Comparison of ENCODE assay signal across 8 mouse cellular contexts in genomic region chrX:13347027-13347840, GRCm38 (mm10).
DNase-seq lines count a peak whose midpoint lies in the region; ATAC-seq and TF ChIP-seq lines count a peak whose summit lies in the region.

No protein-coding gene starts in this region.

- peak; percentile 91 for ATAC-seq in forebrain, embryonic 11.5 days (replicated peaks; ENCODE audit: low FRiP score)
- ATAC-seq in heart, embryonic 16.5 days (replicated peaks; ENCODE audit: extremely low read depth, insufficient read depth, low FRiP score) = peak; percentile 89
- ATAC-seq in liver, embryonic 15.5 days (ENCODE audit: insufficient read depth) = peak; percentile 79
- ATAC-seq in neural tube, embryonic 11.5 days (ENCODE audit: insufficient read depth, low FRiP score, low TSS enrichment) = peak; percentile 90
- ATAC-seq in stomach, postnatal 0 days (ENCODE audit: low FRiP score, low TSS enrichment) = peak; percentile 87

- WGBS in forebrain, embryonic 11.5 days = 9% methylated on average over 27 of the region's 27 CpGs
- WGBS in heart, embryonic 16.5 days = 8% methylated on average over 27 of the region's 27 CpGs
- 7% methylated on average over 27 of the region's 27 CpGs for WGBS in liver, embryonic 15.5 days (ENCODE audit: insufficient replicate concordance)
- WGBS in neural tube, embryonic 11.5 days = 9% methylated on average over 25 of the region's 27 CpGs
- 4% methylated on average over 27 of the region's 27 CpGs for WGBS in stomach, postnatal 0 days

- H3K4me2 ChIP-seq in forebrain, embryonic 11.5 days (ENCODE audit: low read depth, low read length, severe bottlenecking) = peak overlapping the region; percentile 46
- peak overlapping the region; percentile 56 for H3K4me2 ChIP-seq in heart, embryonic 16.5 days (ENCODE audit: low read depth, low read length)
- H3K4me2 ChIP-seq in liver, embryonic 15.5 days = peak overlapping the region; percentile 63
- H3K4me2 ChIP-seq in neural tube, embryonic 11.5 days (ENCODE audit: low read depth) = peak overlapping the region; percentile 51
- H3K4me2 ChIP-seq in stomach, postnatal 0 days (replicated peaks; ENCODE audit: low read depth) = peak overlapping the region; percentile 58

- no peaks in the 10 kb centered on the region for H3K9me3 ChIP-seq in forebrain, embryonic 11.5 days (ENCODE audit: control insufficient read depth, low read length)
- no peaks in the 10 kb centered on the region for H3K9me3 ChIP-seq in heart, embryonic 16.5 days (replicated peaks; ENCODE audit: control insufficient read depth, low read length)
- no peaks in the 10 kb centered on the region for H3K9me3 ChIP-seq in liver, embryonic 15.5 days (replicated peaks)
- H3K9me3 ChIP-seq in neural tube, embryonic 11.5 days (ENCODE audit: control insufficient read depth, low read length) = no peaks in the 10 kb centered on the region
- no peaks in the 10 kb centered on the region for H3K9me3 ChIP-seq in stomach, postnatal 0 days (ENCODE audit: control insufficient read depth, low read length)

- H3K9ac ChIP-seq in forebrain, embryonic 11.5 days (ENCODE audit: low read length) = peak overlapping the region; percentile 50; the same call in 1 of the 2 replicates
- peak overlapping the region; percentile 68 for H3K9ac ChIP-seq in heart, embryonic 16.5 days (ENCODE audit: low read length)
- H3K9ac ChIP-seq in liver, embryonic 15.5 days = no peak overlapping the region
- peak overlapping the region; percentile 48 for H3K9ac ChIP-seq in neural tube, embryonic 11.5 days (ENCODE audit: low read length)
- peak overlapping the region; percentile 55 for H3K9ac ChIP-seq in stomach, postnatal 0 days (ENCODE audit: low read length)

- no peak for TF ChIP-seq CTCF in brain, embryonic 14.5 days (IDR thresholded peaks at IDR 0.05; ENCODE audit: borderline replicate concordance, extremely low read depth, insufficient read depth, insufficient read length)
- no peak for TF ChIP-seq CTCF in stomach, postnatal 0 days (IDR thresholded peaks at IDR 0.05; ENCODE audit: low read depth)

- peak overlapping the region; percentile 95 for H3K27ac ChIP-seq in forebrain, embryonic 11.5 days (ENCODE audit: low read depth, low read length)
- H3K27ac ChIP-seq in heart, embryonic 16.5 days (ENCODE audit: low read length) = peak overlapping the region; percentile 88
- H3K27ac ChIP-seq in liver, embryonic 15.5 days (replicated peaks) = peak overlapping the region; percentile 51; the same call in 1 of the 2 replicates
- peak overlapping the region; percentile 92 for H3K27ac ChIP-seq in neural tube, embryonic 11.5 days (ENCODE audit: low read depth, low read length)
- H3K27ac ChIP-seq in stomach, postnatal 0 days (replicated peaks) = peak overlapping the region; percentile 83

- TF ChIP-seq EP300 in stomach, postnatal 0 days (optimal IDR thresholded peaks at IDR 0.05) = no peak

- H3K4me3 ChIP-seq in forebrain, embryonic 11.5 days (ENCODE audit: low read depth, low read length) = peak overlapping the region; percentile 35
- H3K4me3 ChIP-seq in heart, embryonic 16.5 days (ENCODE audit: low read length) = peak overlapping the region; percentile 49
- peak overlapping the region; percentile 47 for H3K4me3 ChIP-seq in liver, embryonic 15.5 days (replicated peaks)
- peak overlapping the region; percentile 35 for H3K4me3 ChIP-seq in neural tube, embryonic 11.5 days (ENCODE audit: low read depth, low read length)
- H3K4me3 ChIP-seq in stomach, postnatal 0 days (ENCODE audit: low read depth, low read length) = peak overlapping the region; percentile 45

- H3K4me1 ChIP-seq in forebrain, embryonic 11.5 days (replicated peaks; ENCODE audit: control insufficient read depth, insufficient read depth, low read length) = 0 out of 2 replicates have a peak, but pooled peaks cover 2% of the 10 kb centered on the region
- peaks cover 9% of the 10 kb centered on the region for H3K4me1 ChIP-seq in heart, embryonic 16.5 days (ENCODE audit: control insufficient read depth, insufficient read depth, low read length)
- no peaks in the 10 kb centered on the region for H3K4me1 ChIP-seq in liver, embryonic 15.5 days (replicated peaks)
- H3K4me1 ChIP-seq in neural tube, embryonic 11.5 days (ENCODE audit: control insufficient read depth, insufficient read depth, low read length) = peaks cover 8% of the 10 kb centered on the region
- H3K4me1 ChIP-seq in stomach, postnatal 0 days (replicated peaks; ENCODE audit: control insufficient read depth, insufficient read depth) = no peaks in the 10 kb centered on the region

- no peaks in the 10 kb centered on the region for H3K36me3 ChIP-seq in forebrain, embryonic 11.5 days (ENCODE audit: control insufficient read depth, insufficient read depth, low read length)
- no peaks in the 10 kb centered on the region for H3K36me3 ChIP-seq in heart, embryonic 16.5 days (ENCODE audit: control insufficient read depth, insufficient read depth)
- H3K36me3 ChIP-seq in liver, embryonic 15.5 days (replicated peaks) = no peaks in the 10 kb centered on the region
- no peaks in the 10 kb centered on the region for H3K36me3 ChIP-seq in neural tube, embryonic 11.5 days (ENCODE audit: control insufficient read depth, insufficient read depth, low read length)
- no peaks in the 10 kb centered on the region for H3K36me3 ChIP-seq in stomach, postnatal 0 days (ENCODE audit: control insufficient read depth, insufficient read depth, low read length)

- TF ChIP-seq POLR2A in brain, embryonic 14.5 days (IDR thresholded peaks at IDR 0.05; ENCODE audit: borderline replicate concordance, extremely low read depth, insufficient read depth, insufficient read length, poor library complexity, severe bottlenecking) = peak; percentile 5; the same call in 1 of the 2 replicates

- DNase-seq in CD4-positive, CD25-positive, alpha-beta regulatory T cell, adult 2 months (ENCODE audit: low read depth, low spot score) = peak; percentile 80
- DNase-seq in brain, embryonic 14.5 days (ENCODE audit: low read depth) = peak; percentile 96
- peak; percentile 80 for DNase-seq in forebrain, embryonic 11.5 days (ENCODE audit: low spot score)
- DNase-seq in kidney, postnatal 36 days = peak; percentile 59 to 70
- peak; percentile 78 for DNase-seq in neural tube, embryonic 11.5 days (ENCODE audit: low spot score)
- DNase-seq in stomach, postnatal 0 days (ENCODE audit: low spot score) = peak; percentile 66

- peaks cover 2% of the 10 kb centered on the region; the same call in 1 of the 2 replicates for H3K27me3 ChIP-seq in forebrain, embryonic 11.5 days (ENCODE audit: control insufficient read depth, insufficient read depth, low read length)
- H3K27me3 ChIP-seq in heart, embryonic 16.5 days (ENCODE audit: control insufficient read depth, insufficient read depth, low read length) = peaks cover 29% of the 10 kb centered on the region
- peaks cover 26% of the 10 kb centered on the region for H3K27me3 ChIP-seq in liver, embryonic 15.5 days
- no peaks in the 10 kb centered on the region for H3K27me3 ChIP-seq in neural tube, embryonic 11.5 days (ENCODE audit: control insufficient read depth, insufficient read depth, low read length)
- H3K27me3 ChIP-seq in stomach, postnatal 0 days (ENCODE audit: control insufficient read depth, insufficient read depth, low read length) = no peaks in the 10 kb centered on the region

Comparison
In these comparisons a context has a peak if more than half of its experiments do, and no peak if none do; other contexts are left out.
1. Peak in every context shown above with its lines: DNase-seq, ATAC-seq, H3K4me3 ChIP-seq and H3K27ac ChIP-seq.